Comparison of ENCODE assay signal across 28 mouse cellular contexts in genomic region chr4:144424590-144424989, GRCm38 (mm10). TPM values are rescaled to one million over a fixed set of nuclear protein-coding genes. Genes with fewer than 3 reads are reported as not detected.
DNase-seq lines count a peak whose midpoint lies in the region; ATAC-seq lines count a peak whose summit lies in the region.
"Had no signal": no experiment of that assay in that cellular context is flagged by ENCODE, and none has a peak within 500 bp of the region (broad histone marks: within the 10 kb centered on the region; RNA-seq: fewer than 3 reads in every experiment).

No protein-coding gene starts in this region.

- no peak for DNase-seq in ovary, postnatal 10 days (ENCODE audit: low spot score)
- no peak for DNase-seq in Muller cell, postnatal 12 days (ENCODE audit: inconsistent ontology term)
- DNase-seq: adrenal gland, adult 2 months; adrenal gland, adult 8-10 months; adrenal gland, postnatal 10 days; adrenal gland, postnatal 14 days; adrenal gland, postnatal 25 days; adrenal gland, postnatal 36 days; B cell, adult 2 months; cerebellum, adult 11 months; cerebellum, adult 11-12 months; cerebellum, adult 18-20 months; cerebellum, adult 2 months had no signal

- H3K4me3 ChIP-seq in forebrain, embryonic 16.5 days (replicated peaks; ENCODE audit: low read length) = no peak overlapping the region

- H3K4me2 ChIP-seq in forebrain, embryonic 16.5 days (ENCODE audit: low read length) = no peak overlapping the region

- peak; percentile 52 for ATAC-seq in common myeloid progenitor, adult 5-6 weeks (replicated peaks; ENCODE audit: low read depth, poor library complexity, severe bottlenecking)
- ATAC-seq in granulocyte monocyte progenitor cell, adult 5-6 weeks (replicated peaks; ENCODE audit: poor library complexity, severe bottlenecking) = peak; percentile 58
- peak; percentile 56 for ATAC-seq in megakaryocyte progenitor cell, adult 5-6 weeks (replicated peaks; ENCODE audit: poor library complexity)
- no peak for ATAC-seq in forebrain, embryonic 16.5 days
- ATAC-seq: activated CD4-positive, CD25-positive, alpha-beta regulatory T cell, adult 4 months; CD4-positive, CD25-positive, alpha-beta regulatory T cell, adult 4 months; Patski had no signal

- H3K9me3 ChIP-seq in forebrain, embryonic 16.5 days (ENCODE audit: control insufficient read depth, low read length) = peaks cover 15% of the 10 kb centered on the region

- H3K9ac ChIP-seq in forebrain, embryonic 16.5 days (replicated peaks; ENCODE audit: low read depth, low read length) = no peak overlapping the region

- no peaks in the 10 kb centered on the region for H3K36me3 ChIP-seq in forebrain, embryonic 16.5 days (ENCODE audit: control insufficient read depth, insufficient read depth)
- H3K36me3 ChIP-seq: G1E had no signal

- no peaks in the 10 kb centered on the region for H3K4me1 ChIP-seq in forebrain, embryonic 16.5 days (replicated peaks; ENCODE audit: control insufficient read depth, insufficient read depth, low read length)

- no peak overlapping the region for H3K27ac ChIP-seq in forebrain, embryonic 16.5 days (ENCODE audit: low read length)

- 87% methylated on average over 5 of the region's 5 CpGs for WGBS in forebrain, embryonic 16.5 days

- no peaks in the 10 kb centered on the region for H3K27me3 ChIP-seq in forebrain, embryonic 16.5 days (replicated peaks; ENCODE audit: control insufficient read depth, insufficient read depth, low read length)
- H3K27me3 ChIP-seq: Patski had no signal

RNA-seq across cellular contexts. Expression of gene 1700012P22Rik, which starts 14.0 kb away (rescaled TPM):
- not detected in 2 replicates for total RNA-seq in common myeloid progenitor, adult 5-6 weeks (2017)
- not detected in 2 replicates for total RNA-seq in granulocyte monocyte progenitor cell, adult 5-6 weeks (2014; fragmentation: Nextera tagmentation)
- not detected in 2 replicates for total RNA-seq in granulocyte monocyte progenitor cell, adult 5-6 weeks (2017)
- not detected in 2 replicates for total RNA-seq in megakaryocyte progenitor cell, adult 5-6 weeks (2015)
- total RNA-seq in megakaryocyte progenitor cell, adult 5-6 weeks (2017) = not detected in 2 replicates
- polyA plus RNA-seq in forebrain, embryonic 16.5 days (2015; fragmentation: Nextera tagmentation; extraction: Ambion mirVana) = not detected in 2 replicates
- total RNA-seq: adrenal gland, adult 18-20 months; adrenal gland, adult 2 months; adrenal gland, adult 8-10 months; adrenal gland, postnatal 10 days; adrenal gland, postnatal 14 days; adrenal gland, postnatal 25 days; adrenal gland, postnatal 36 days; adrenal gland, postnatal 4 days; CH12.LX; ES-E14; G1E; MEL had no signal
- polyA plus RNA-seq: activated CD4-positive, CD25-positive, alpha-beta regulatory T cell, adult 4 months; adrenal gland, adult 2 months; brain, embryonic 14.5 days; C2C12; CD4-positive, CD25-positive, alpha-beta regulatory T cell, adult 4 months; cerebellum, adult 2 months; G1E; Patski had no signal

RNA-seq across cellular contexts. Expression of gene Pramef12, which starts 16.3 kb away (rescaled TPM):
- not detected in 2 replicates for total RNA-seq in common myeloid progenitor, adult 5-6 weeks (2017)
- not detected in 2 replicates for total RNA-seq in granulocyte monocyte progenitor cell, adult 5-6 weeks (2014; fragmentation: Nextera tagmentation)
- not detected in 2 replicates for total RNA-seq in granulocyte monocyte progenitor cell, adult 5-6 weeks (2017)
- not detected in 2 replicates for total RNA-seq in megakaryocyte progenitor cell, adult 5-6 weeks (2015)
- total RNA-seq in megakaryocyte progenitor cell, adult 5-6 weeks (2017) = not detected in 2 replicates
- polyA plus RNA-seq in forebrain, embryonic 16.5 days (2015; fragmentation: Nextera tagmentation; extraction: Ambion mirVana) = not detected in 2 replicates
- total RNA-seq: adrenal gland, adult 18-20 months; adrenal gland, adult 2 months; adrenal gland, adult 8-10 months; adrenal gland, postnatal 14 days; adrenal gland, postnatal 25 days; adrenal gland, postnatal 36 days; MEL had no signal
- polyA plus RNA-seq: activated CD4-positive, CD25-positive, alpha-beta regulatory T cell, adult 4 months; adrenal gland, adult 2 months; C2C12; CD4-positive, CD25-positive, alpha-beta regulatory T cell, adult 4 months; cerebellum, adult 2 months; G1E had no signal

RNA-seq across cellular contexts. Expression of gene Gm9944, which starts 28.5 kb away (rescaled TPM):
- total RNA-seq in common myeloid progenitor, adult 5-6 weeks (2017) = not detected in 2 replicates
- not detected in 2 replicates for total RNA-seq in granulocyte monocyte progenitor cell, adult 5-6 weeks (2014; fragmentation: Nextera tagmentation)
- not detected in 2 replicates for total RNA-seq in granulocyte monocyte progenitor cell, adult 5-6 weeks (2017)
- not detected in 2 replicates for total RNA-seq in megakaryocyte progenitor cell, adult 5-6 weeks (2015)
- not detected in 2 replicates for total RNA-seq in megakaryocyte progenitor cell, adult 5-6 weeks (2017)
- polyA plus RNA-seq in forebrain, embryonic 16.5 days (2015; fragmentation: Nextera tagmentation; extraction: Ambion mirVana) = not detected in 2 replicates
- total RNA-seq: adrenal gland, adult 18-20 months; adrenal gland, adult 2 months; adrenal gland, adult 8-10 months; adrenal gland, postnatal 10 days; adrenal gland, postnatal 14 days; adrenal gland, postnatal 25 days; adrenal gland, postnatal 36 days; adrenal gland, postnatal 4 days; CH12.LX; ES-E14; G1E; MEL had no signal
- polyA plus RNA-seq: activated CD4-positive, CD25-positive, alpha-beta regulatory T cell, adult 4 months; adrenal gland, adult 2 months; brain, embryonic 14.5 days; C2C12; CD4-positive, CD25-positive, alpha-beta regulatory T cell, adult 4 months; cerebellum, adult 2 months; G1E; Patski had no signal

RNA-seq across cellular contexts. Expression of gene Aadacl3, which starts 39.0 kb away (rescaled TPM):
- not detected in 2 replicates for total RNA-seq in common myeloid progenitor, adult 5-6 weeks (2017)
- not detected in 2 replicates for total RNA-seq in granulocyte monocyte progenitor cell, adult 5-6 weeks (2014; fragmentation: Nextera tagmentation)
- total RNA-seq in granulocyte monocyte progenitor cell, adult 5-6 weeks (2017) = not detected in 2 replicates
- total RNA-seq in megakaryocyte progenitor cell, adult 5-6 weeks (2015) = not detected in 2 replicates
- not detected in 2 replicates for total RNA-seq in megakaryocyte progenitor cell, adult 5-6 weeks (2017)
- not detected in 2 replicates for polyA plus RNA-seq in forebrain, embryonic 16.5 days (2015; fragmentation: Nextera tagmentation; extraction: Ambion mirVana)
- total RNA-seq: adrenal gland, adult 18-20 months; adrenal gland, adult 2 months; adrenal gland, adult 8-10 months; adrenal gland, postnatal 10 days; adrenal gland, postnatal 14 days; adrenal gland, postnatal 25 days; adrenal gland, postnatal 36 days; adrenal gland, postnatal 4 days; CH12.LX; ES-E14; MEL had no signal
- polyA plus RNA-seq: activated CD4-positive, CD25-positive, alpha-beta regulatory T cell, adult 4 months; adrenal gland, adult 2 months; brain, embryonic 14.5 days; C2C12; CD4-positive, CD25-positive, alpha-beta regulatory T cell, adult 4 months; cerebellum, adult 2 months; G1E; Patski had no signal

RNA-seq across cellular contexts. Expression of gene Pramef20, which starts 46.9 kb away (rescaled TPM):
- total RNA-seq in common myeloid progenitor, adult 5-6 weeks (2017) = not detected in 2 replicates
- total RNA-seq in granulocyte monocyte progenitor cell, adult 5-6 weeks (2014; fragmentation: Nextera tagmentation) = not detected in 2 replicates
- total RNA-seq in granulocyte monocyte progenitor cell, adult 5-6 weeks (2017) = not detected in 2 replicates
- not detected in 2 replicates for total RNA-seq in megakaryocyte progenitor cell, adult 5-6 weeks (2015)
- total RNA-seq in megakaryocyte progenitor cell, adult 5-6 weeks (2017) = not detected in 2 replicates
- not detected in 2 replicates for polyA plus RNA-seq in forebrain, embryonic 16.5 days (2015; fragmentation: Nextera tagmentation; extraction: Ambion mirVana)
- total RNA-seq: adrenal gland, adult 18-20 months; adrenal gland, adult 2 months; adrenal gland, adult 8-10 months; adrenal gland, postnatal 10 days; adrenal gland, postnatal 14 days; adrenal gland, postnatal 25 days; adrenal gland, postnatal 36 days; adrenal gland, postnatal 4 days; CH12.LX; ES-E14; G1E; MEL had no signal
- polyA plus RNA-seq: activated CD4-positive, CD25-positive, alpha-beta regulatory T cell, adult 4 months; adrenal gland, adult 2 months; brain, embryonic 14.5 days; C2C12; CD4-positive, CD25-positive, alpha-beta regulatory T cell, adult 4 months; cerebellum, adult 2 months; G1E; Patski had no signal
